Mouse (Mus musculus) kidney, embryonic 16.5 days (tissue): Measurements from ENCODE around the gene Mchr1. TPM values are rescaled to one million over a fixed set of nuclear protein-coding genes. Genes with fewer than 3 reads are reported as not detected.
"Not testable (repeated sequence)": the region's sequence is repeated elsewhere in the genome, so short reads cannot be mapped to it uniquely, and the experiment has no call there.

ENCODE experiments used
- ATAC-seq: fragments of 200-750 bp; cut with Nextera tagmentation; 2 replicates; pipeline ENCODE4 v1.8.0; 2017; ENCODE audit warnings: moderate TSS enrichment; ENCODE audit not compliant: low FRiP score, low TSS enrichment
- H3K27ac ChIP-seq: fragments of 300-500 bp; sonication (generic); 2 replicates; pipeline ENCODE4 v1.5.1; 2014; ENCODE audit warnings: low read length
- H3K27me3 ChIP-seq: fragments of 300-500 bp; sonication (generic); 2 replicates; pipeline ENCODE4 v1.6.1; 2014; ENCODE audit warnings: low read length, control low read depth, mixed read lengths; ENCODE audit not compliant: insufficient read depth
- H3K36me3 ChIP-seq: fragments of 300-500 bp; sonication (generic); 2 replicates; pipeline ENCODE4 v1.6.1; 2014; ENCODE audit warnings: low read length, control low read depth, mixed read lengths; ENCODE audit not compliant: insufficient read depth
- H3K4me1 ChIP-seq: fragments of 300-500 bp; sonication (generic); 2 replicates; pipeline ENCODE4 v1.6.1; 2014; ENCODE audit warnings: low read length, control low read depth, mixed read lengths; ENCODE audit not compliant: insufficient read depth
- H3K4me2 ChIP-seq: fragments of 300-500 bp; sonication (generic); replicated peaks from 2 replicates; pipeline ENCODE4 v1.6.1; 2014; ENCODE audit warnings: low read depth, low read length
- H3K4me3 ChIP-seq: fragments of 300-500 bp; sonication (generic); 2 replicates; pipeline ENCODE4 v1.5.1; 2014; ENCODE audit warnings: mild to moderate bottlenecking, low read length
- H3K9ac ChIP-seq: fragments of 300-500 bp; sonication (generic); replicated peaks from 2 replicates; pipeline ENCODE4 v1.6.1; 2014; ENCODE audit warnings: low read length
- H3K9me3 ChIP-seq: fragments of 300-500 bp; sonication (generic); 2 replicates; pipeline ENCODE4 v1.6.1; 2016; ENCODE audit warnings: low read length, control low read depth
- WGBS: fragments of 180-500 bp; shearing (Covaris S2); extraction: QIAGEN DNeasy Blood & Tissue Kit; methylation state at CpG from one replicate; pipeline ENCODE4 v1.1.7; 2014; 5-methylcytosine and 5-hydroxymethylcytosine counted together
- polyA plus RNA-seq: library from polyadenylated mRNA; unstranded; fragments of >200 nt; fragmentation: Nextera tagmentation; extraction: Ambion mirVana; gene quantifications from 2 replicates; pipeline ENCODE4 v1.2.1, GENCODE M21; 2015

Gene Mchr1
- polyA plus RNA-seq, 1 experiment from 2014 or later = 1.3 TPM

- no peak for ATAC-seq
- Histone ChIP-seq H3K4me1 (no peaks in the 10 kb centered on the region), H3K27me3 (no peaks in the 10 kb centered on the region), H3K4me2 (no peak overlapping the region), H3K9me3 (no peaks in the 10 kb centered on the region), H3K36me3 (no peaks in the 10 kb centered on the region), H3K4me3 (no peak overlapping the region), H3K9ac (no peak overlapping the region), H3K27ac (no peak overlapping the region)
- WGBS = 90% methylated on average over 10 of the region's 10 CpGs
These were observed 38.1 kb upstream of the Mchr1 start for GRCm38 (mm10) chr15:81197197-81197596.

DNA sequence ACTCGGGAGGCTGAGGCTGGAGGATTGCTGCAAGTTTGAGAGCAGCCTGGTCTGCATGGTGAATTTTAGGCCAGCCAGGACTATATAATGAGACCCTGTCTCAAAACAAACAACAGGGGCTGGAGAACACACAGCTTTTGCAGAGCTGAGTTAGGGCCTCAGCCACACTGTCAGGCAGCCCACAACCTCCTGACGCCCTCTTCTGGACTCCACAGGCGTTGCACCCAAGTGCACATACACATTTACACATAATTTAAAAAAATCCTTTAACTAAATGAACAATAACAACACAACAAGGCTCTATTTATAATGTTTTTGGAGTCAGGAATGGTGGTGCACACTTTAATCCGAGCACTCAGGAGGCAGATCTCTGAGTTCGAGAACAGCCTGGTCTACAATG is 36.9 kb upstream of the Mchr1 start:
- H3K36me3 ChIP-seq = no peaks in the 10 kb centered on the region
- no peaks in the 10 kb centered on the region for H3K9me3 ChIP-seq
- no peaks in the 10 kb centered on the region for H3K27me3 ChIP-seq
- no peak overlapping the region for H3K4me2 ChIP-seq
- ATAC-seq = no peak
- H3K4me1 ChIP-seq = no peaks in the 10 kb centered on the region
- no peak overlapping the region for H3K4me3 ChIP-seq
- H3K27ac ChIP-seq = no peak overlapping the region
- no peak overlapping the region for H3K9ac ChIP-seq
- 97% methylated on average over 5 of the region's 5 CpGs for WGBS

GRCm38 (mm10) chr15:81199372-81199959 is 35.8 kb upstream of the Mchr1 start:
- Histone ChIP-seq H3K4me2 (peak overlapping the region; percentile 23; the same call in 1 of the 2 replicates), H3K4me3 (no peak overlapping the region), H3K27me3 (no peaks in the 10 kb centered on the region), H3K4me1 (no peaks in the 10 kb centered on the region), H3K27ac (no peak overlapping the region), H3K9me3 (no peaks in the 10 kb centered on the region), H3K9ac (peak overlapping the region; percentile 44; the same call in 1 of the 2 replicates), H3K36me3 (no peaks in the 10 kb centered on the region)
- 18% methylated on average over 4 of the region's 4 CpGs for WGBS
- no peak for ATAC-seq

DNA sequence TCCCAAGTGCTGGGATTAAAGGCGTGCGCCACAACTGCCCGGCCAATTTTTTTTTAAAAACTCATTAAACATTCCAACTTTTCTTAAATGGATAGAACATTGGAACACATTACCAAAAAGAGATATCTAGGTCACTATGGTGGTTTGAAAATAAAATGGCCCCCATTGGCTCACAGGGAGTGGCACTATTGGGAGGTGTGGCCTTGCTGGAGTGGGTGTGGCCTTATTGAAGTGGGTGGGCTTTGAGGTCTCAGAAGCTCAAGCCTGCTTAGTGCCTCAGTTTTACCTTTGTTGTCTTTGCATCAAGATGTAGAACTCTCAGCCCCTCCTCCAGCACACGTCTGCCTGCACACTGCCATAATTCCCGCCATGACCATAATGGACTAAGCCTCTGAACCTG is 32.8 kb upstream of the Mchr1 start:
- WGBS = 97% methylated on average over 5 of the region's 5 CpGs
- Histone ChIP-seq H3K4me2 (no peak overlapping the region), H3K27ac (no peak overlapping the region), H3K4me1 (no peaks in the 10 kb centered on the region), H3K9ac (no peak overlapping the region), H3K27me3 (no peaks in the 10 kb centered on the region), H3K9me3 (peaks cover 2% of the 10 kb centered on the region; the same call in 1 of the 2 replicates), H3K4me3 (no peak overlapping the region), H3K36me3 (no peaks in the 10 kb centered on the region)
- no peak for ATAC-seq

DNA sequence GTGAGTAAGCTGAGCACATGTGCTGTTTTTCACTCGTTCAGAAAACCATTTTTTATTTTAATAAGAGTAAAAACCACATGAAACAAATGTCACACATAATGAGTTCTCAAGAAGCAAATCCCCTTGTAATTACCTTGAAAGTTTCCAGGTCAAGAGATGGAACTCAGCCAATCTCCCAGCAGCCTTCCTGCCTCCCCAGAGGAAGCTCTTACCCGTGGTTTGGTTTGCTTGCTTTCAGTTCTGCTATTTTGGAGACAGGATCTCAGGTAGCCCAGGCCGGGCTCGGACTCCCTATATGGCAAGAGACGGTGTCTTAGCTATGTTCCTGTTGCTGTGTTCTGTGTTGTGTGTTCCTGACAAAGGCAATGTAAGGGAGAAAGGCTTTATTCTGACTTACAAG is 24.8 kb upstream of the Mchr1 start:
- Histone ChIP-seq H3K27ac (no peak overlapping the region), H3K4me2 (no peak overlapping the region), H3K36me3 (no peaks in the 10 kb centered on the region), H3K27me3 (no peaks in the 10 kb centered on the region), H3K9ac (no peak overlapping the region), H3K4me1 (0 out of 2 replicates have a peak, but pooled peaks cover 9% of the 10 kb centered on the region), H3K4me3 (no peak overlapping the region), H3K9me3 (peaks cover 4% of the 10 kb centered on the region; the same call in 1 of the 2 replicates)
- no peak for ATAC-seq
- WGBS = 69% methylated on average over 5 of the region's 5 CpGs

GRCm38 (mm10) chr15:81212976-81213375 is 22.3 kb upstream of the Mchr1 start:
- Histone ChIP-seq H3K4me1 (0 out of 2 replicates have a peak, but pooled peaks cover 9% of the 10 kb centered on the region), H3K27ac (no peak overlapping the region), H3K9ac (peak overlapping the region; percentile 12), H3K9me3 (peaks cover 4% of the 10 kb centered on the region; the same call in 1 of the 2 replicates), H3K36me3 (no peaks in the 10 kb centered on the region), H3K4me3 (peak overlapping the region; percentile 22; the same call in 1 of the 2 replicates), H3K27me3 (no peaks in the 10 kb centered on the region), H3K4me2 (peak overlapping the region; percentile 39)
- WGBS = 17% methylated on average over 15 of the region's 15 CpGs
- ATAC-seq = peak; percentile 46; the same call in 1 of the 2 replicates

DNA sequence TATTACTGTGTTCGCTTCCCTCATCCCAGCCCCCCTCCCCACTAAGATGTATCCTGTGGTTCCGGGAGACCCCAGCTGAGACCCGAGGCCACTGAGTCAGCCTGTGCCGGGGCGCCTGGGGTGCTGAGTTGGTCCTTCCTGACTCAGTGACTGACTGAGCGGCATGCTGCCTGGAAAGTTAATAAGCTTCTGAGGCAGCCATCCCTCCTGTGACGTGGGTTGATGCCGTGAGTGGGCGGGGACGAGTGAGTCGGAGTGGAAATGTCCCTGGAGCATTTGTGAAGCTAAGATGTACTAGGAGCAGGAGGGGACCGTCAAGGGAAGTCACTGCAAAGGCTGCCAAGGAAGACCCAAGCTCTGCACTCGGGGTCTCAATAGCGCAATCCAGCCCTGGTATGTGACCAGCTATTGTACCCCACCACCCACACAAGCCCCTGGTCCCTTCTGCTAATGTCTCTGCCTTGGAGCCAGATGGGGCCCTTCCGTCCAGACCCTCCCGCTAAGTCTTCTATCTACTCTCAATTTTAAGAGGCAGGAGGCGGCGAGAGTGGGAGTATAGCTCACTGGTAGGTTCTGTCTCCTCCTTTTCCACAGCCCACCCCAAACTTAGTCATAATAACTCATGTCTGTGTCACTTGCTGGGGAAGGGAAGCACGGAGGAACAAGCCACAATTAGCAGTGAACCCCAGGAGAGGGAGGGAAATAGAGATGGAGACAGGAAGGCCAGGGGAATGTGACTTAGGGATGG is 18.2 kb upstream of the Mchr1 start:
- H3K4me2 ChIP-seq = no peak overlapping the region
- ATAC-seq = no peak
- H3K27me3 ChIP-seq = no peaks in the 10 kb centered on the region
- no peak overlapping the region for H3K27ac ChIP-seq
- no peaks in the 10 kb centered on the region for H3K36me3 ChIP-seq
- H3K9ac ChIP-seq = no peak overlapping the region
- H3K9me3 ChIP-seq = no peaks in the 10 kb centered on the region
- H3K4me3 ChIP-seq = no peak overlapping the region
- H3K4me1 ChIP-seq = 0 out of 2 replicates have a peak, but pooled peaks cover 9% of the 10 kb centered on the region
- 66% methylated on average over 19 of the region's 19 CpGs for WGBS

- H3K27ac ChIP-seq = no peak overlapping the region
- H3K4me2 ChIP-seq = no peak overlapping the region
- WGBS = 60% methylated on average over 6 of the region's 6 CpGs
- no peaks in the 10 kb centered on the region for H3K4me1 ChIP-seq
- H3K4me3 ChIP-seq = no peak overlapping the region
- no peak overlapping the region for H3K9ac ChIP-seq
- no peak for ATAC-seq
- H3K9me3 ChIP-seq = no peaks in the 10 kb centered on the region
- no peaks in the 10 kb centered on the region for H3K27me3 ChIP-seq
- no peaks in the 10 kb centered on the region for H3K36me3 ChIP-seq
These were observed 16.2 kb upstream of the Mchr1 start for GRCm38 (mm10) chr15:81219054-81219453.

- 71% methylated on average over 8 of the region's 8 CpGs for WGBS
- H3K9me3 ChIP-seq = not testable (repeated sequence)
These were observed 15.2 kb upstream of the Mchr1 start for GRCm38 (mm10) chr15:81220051-81220450.

GRCm38 (mm10) chr15:81221446-81221845 is 13.9 kb upstream of the Mchr1 start:
- no peaks in the 10 kb centered on the region for H3K4me1 ChIP-seq
- no peaks in the 10 kb centered on the region for H3K36me3 ChIP-seq
- no peak overlapping the region for H3K4me2 ChIP-seq
- WGBS = 57% methylated on average over 6 of the region's 6 CpGs
- H3K9me3 ChIP-seq = no peaks in the 10 kb centered on the region
- no peak overlapping the region for H3K9ac ChIP-seq
- ATAC-seq = no peak
- no peak overlapping the region for H3K27ac ChIP-seq
- no peak overlapping the region for H3K4me3 ChIP-seq
- no peaks in the 10 kb centered on the region for H3K27me3 ChIP-seq

More at GRCm38 (mm10) chr15:81220051-81220450, 15.2 kb upstream of the Mchr1 start:
- H3K9ac ChIP-seq, H3K27ac ChIP-seq, H3K4me3 ChIP-seq, H3K27me3 ChIP-seq, H3K4me1 ChIP-seq, H3K4me2 ChIP-seq, H3K36me3 ChIP-seq, ATAC-seq: not testable (repeated sequence)
